Mouse (Mus musculus) forebrain, postnatal 0 days (tissue): ENCODE measurements around the gene Gm428. TPM values are rescaled to one million over a fixed set of nuclear protein-coding genes. Genes with fewer than 3 reads are reported as not detected.
"Not testable (repeated sequence)": the region's sequence is repeated elsewhere in the genome, so short reads cannot be mapped to it uniquely, and the experiment has no call there.

Experiments used
- ATAC-seq: fragments of 200-750 bp; cut with Nextera tagmentation; 2 replicates; pipeline ENCODE4 v1.8.0; 2017; ENCODE audit warnings: mild to moderate bottlenecking, moderate library complexity
- DNase-seq: peaks from one replicate; pipeline ENCODE4 v3.0.0-alpha.2; 2015
- H3K27ac ChIP-seq: fragments of 300-500 bp; sonication (generic); 2 replicates; pipeline ENCODE4 v1.5.1; 2014; ENCODE audit warnings: low read depth, mild to moderate bottlenecking, antibody characterized with exemption, low read length, moderate library complexity, mixed read lengths
- H3K27me3 ChIP-seq: fragments of 300-500 bp; sonication (generic); 2 replicates; pipeline ENCODE4 v1.6.1; 2014; ENCODE audit warnings: mild to moderate bottlenecking, low read length, mixed read lengths; ENCODE audit not compliant: insufficient read depth
- H3K36me3 ChIP-seq: fragments of 300-500 bp; sonication (generic); 2 replicates; pipeline ENCODE4 v1.6.1; 2014; ENCODE audit warnings: mild to moderate bottlenecking, moderate library complexity; ENCODE audit not compliant: insufficient read depth
- H3K4me1 ChIP-seq: fragments of 300-500 bp; sonication (generic); 2 replicates; pipeline ENCODE4 v1.6.1; 2014; ENCODE audit warnings: antibody characterized with exemption; ENCODE audit not compliant: insufficient read depth
- H3K4me2 ChIP-seq: fragments of 300-500 bp; sonication (generic); 2 replicates; pipeline ENCODE4 v1.6.1; 2014; ENCODE audit warnings: low read depth, mild to moderate bottlenecking, moderate library complexity
- H3K4me3 ChIP-seq: fragments of 300-500 bp; sonication (generic); 2 replicates; pipeline ENCODE4 v1.5.1; 2014; ENCODE audit warnings: low read depth, low read length, mixed read lengths
- H3K9ac ChIP-seq: fragments of 300-500 bp; sonication (generic); 2 replicates; pipeline ENCODE4 v1.6.1; 2014; ENCODE audit warnings: mild to moderate bottlenecking
- H3K9me3 ChIP-seq: fragments of 300-500 bp; sonication (generic); 2 replicates; pipeline ENCODE4 v1.6.1; 2016; ENCODE audit warnings: low read length
- CTCF ChIP-seq: sonication (generic); IDR thresholded peaks from 2 replicates; pipeline ENCODE4 v1.5.1; 2016; ENCODE audit warnings: antibody characterized with exemption, control low read depth, low read depth
- WGBS: fragments of 180-500 bp; shearing (Covaris S2); extraction: QIAGEN DNeasy Blood & Tissue Kit; methylation state at CpG from one replicate; pipeline ENCODE4 v1.1.7; 2014; 5-methylcytosine and 5-hydroxymethylcytosine counted together
- polyA plus RNA-seq: library from polyadenylated mRNA; unstranded; fragments of >200 nt; fragmentation: Nextera tagmentation; extraction: Ambion mirVana; gene quantifications from 2 replicates; pipeline ENCODE4 v1.2.1, GENCODE M21; 2015
- total RNA-seq: library from RNA; depleted of rRNA; stranded (reverse); fragments of >200 nt; gene quantifications from 2 replicates; pipeline ENCODE4 v1.2.3, GENCODE M21; 2014; rRNA removed

The Gm428 gene
- not detected in 2 replicates for total RNA-seq
- polyA plus RNA-seq = not detected in 2 replicates

DNA sequence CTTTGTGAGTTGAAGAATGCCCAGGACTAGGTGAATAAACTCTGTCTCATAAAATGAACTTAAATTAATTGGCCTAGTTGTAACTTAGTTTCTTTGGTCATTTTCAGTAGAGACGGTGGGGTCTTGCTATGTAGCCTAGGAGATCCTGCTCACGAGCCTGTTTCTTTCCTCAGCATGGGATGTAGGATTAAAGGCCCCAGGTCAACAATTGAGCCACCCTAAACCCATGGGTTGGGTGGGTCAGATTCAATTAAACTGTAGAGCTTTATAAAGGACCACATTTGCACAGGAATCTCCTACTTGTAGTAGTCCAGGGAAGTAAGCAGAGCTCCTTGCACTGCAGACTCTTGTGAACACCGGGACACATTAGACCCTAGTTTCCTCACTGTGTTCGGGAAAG is at the start of gene Gm428:
Gene Gm428 (plus strand): TSS at position 301 of the 400 bp plus-strand sequence.
- not testable (repeated sequence) for H3K27ac ChIP-seq, ATAC-seq, H3K9me3 ChIP-seq, H3K36me3 ChIP-seq, H3K27me3 ChIP-seq, H3K4me1 ChIP-seq, H3K9ac ChIP-seq, H3K4me2 ChIP-seq, DNase-seq, H3K4me3 ChIP-seq
- no CpG with 5 or more reads among the region's 4 CpGs for WGBS

DNA sequence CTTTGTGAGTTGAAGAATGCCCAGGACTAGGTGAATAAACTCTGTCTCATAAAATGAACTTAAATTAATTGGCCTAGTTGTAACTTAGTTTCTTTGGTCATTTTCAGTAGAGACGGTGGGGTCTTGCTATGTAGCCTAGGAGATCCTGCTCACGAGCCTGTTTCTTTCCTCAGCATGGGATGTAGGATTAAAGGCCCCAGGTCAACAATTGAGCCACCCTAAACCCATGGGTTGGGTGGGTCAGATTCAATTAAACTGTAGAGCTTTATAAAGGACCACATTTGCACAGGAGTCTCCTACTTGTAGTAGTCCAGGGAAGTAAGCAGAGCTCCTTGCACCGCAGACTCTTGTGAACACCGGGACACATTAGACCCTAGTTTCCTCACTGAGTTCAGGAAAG is 45.5 kb upstream of the Gm428 start, which contains the start of gene Gm11236:
Gene Gm11236 (plus strand): TSS at position 301 of the 400 bp plus-strand sequence.
- H3K27me3 ChIP-seq, ATAC-seq, H3K9ac ChIP-seq, H3K4me1 ChIP-seq, H3K4me2 ChIP-seq, H3K27ac ChIP-seq, H3K36me3 ChIP-seq, H3K4me3 ChIP-seq, H3K9me3 ChIP-seq, DNase-seq: not testable (repeated sequence)
- no CpG with 5 or more reads among the region's 4 CpGs for WGBS

DNA sequence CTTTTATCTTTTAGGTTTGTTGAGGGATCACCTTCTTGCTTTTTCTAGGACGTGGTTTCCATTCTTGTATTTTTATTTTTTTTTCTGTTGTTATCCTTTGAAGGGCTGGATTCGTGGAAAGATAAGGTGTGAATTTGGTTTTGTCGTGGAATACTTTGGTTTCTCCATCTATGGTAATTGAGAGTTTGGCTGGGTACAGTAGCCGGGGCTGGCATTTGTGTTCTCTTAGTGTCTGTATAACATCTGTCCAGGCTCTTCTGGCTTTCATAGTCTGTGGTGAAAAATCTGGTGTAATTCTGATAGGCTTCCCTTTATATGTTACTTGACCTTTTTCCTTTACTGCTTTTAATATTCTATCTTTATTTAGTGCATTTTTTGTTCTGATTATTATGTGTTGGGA is 21.5 kb upstream of the Gm428 start:
- H3K4me1 ChIP-seq, H3K9me3 ChIP-seq, ATAC-seq, H3K4me2 ChIP-seq, H3K27me3 ChIP-seq, H3K27ac ChIP-seq, H3K9ac ChIP-seq, DNase-seq, H3K36me3 ChIP-seq, H3K4me3 ChIP-seq: not testable (repeated sequence)
- 98% methylated on average over 4 of the region's 4 CpGs for WGBS

DNA sequence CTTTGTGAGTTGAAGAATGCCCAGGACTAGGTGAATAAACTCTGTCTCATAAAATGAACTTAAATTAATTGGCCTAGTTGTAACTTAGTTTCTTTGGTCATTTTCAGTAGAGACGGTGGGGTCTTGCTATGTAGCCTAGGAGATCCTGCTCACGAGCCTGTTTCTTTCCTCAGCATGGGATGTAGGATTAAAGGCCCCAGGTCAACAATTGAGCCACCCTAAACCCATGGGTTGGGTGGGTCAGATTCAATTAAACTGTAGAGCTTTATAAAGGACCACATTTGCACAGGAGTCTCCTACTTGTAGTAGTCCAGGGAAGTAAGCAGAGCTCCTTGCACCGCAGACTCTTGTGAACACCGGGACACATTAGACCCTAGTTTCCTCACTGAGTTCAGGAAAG is 15.3 kb upstream of the Gm428 start, which contains the start of gene Gm11239:
Gene Gm11239 (plus strand): TSS at position 301 of the 400 bp plus-strand sequence.
- no CpG with 5 or more reads among the region's 4 CpGs for WGBS
- not testable (repeated sequence) for H3K9ac ChIP-seq, H3K4me2 ChIP-seq, ATAC-seq, H3K4me1 ChIP-seq, H3K4me3 ChIP-seq, DNase-seq, H3K9me3 ChIP-seq, H3K27ac ChIP-seq, H3K36me3 ChIP-seq, H3K27me3 ChIP-seq

DNA sequence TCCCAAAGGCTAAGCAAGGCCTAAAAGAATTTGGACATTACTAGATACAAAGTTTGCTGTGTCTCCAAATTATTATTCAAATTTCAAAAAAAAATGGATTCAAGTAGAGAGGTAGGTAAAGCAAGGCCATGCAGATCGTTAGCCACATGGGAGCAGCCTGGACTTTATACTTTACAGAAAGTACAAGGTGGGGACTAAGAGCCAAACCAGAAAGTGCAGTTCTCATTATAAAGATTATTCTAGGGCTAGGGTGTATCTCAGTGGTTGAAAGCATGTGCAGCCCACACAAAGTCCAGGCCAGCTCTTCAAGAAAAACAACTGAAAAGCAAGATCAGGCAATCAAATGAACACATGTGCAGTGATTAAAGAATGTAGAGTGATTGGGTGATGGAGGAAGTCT is 35.4 kb downstream of the Gm428 start:
- Histone ChIP-seq H3K27me3 (no peaks in the 10 kb centered on the region), H3K4me3 (no peak overlapping the region), H3K27ac (no peak overlapping the region), H3K36me3 (no peaks in the 10 kb centered on the region), H3K4me2 (no peak overlapping the region), H3K9ac (no peak overlapping the region), H3K4me1 (no peaks in the 10 kb centered on the region), H3K9me3 (no peaks in the 10 kb centered on the region)
- WGBS = 94% methylated on average over 1 of the region's 1 CpGs
- ATAC-seq = no peak
- TF ChIP-seq CTCF = no peak
- DNase-seq = no peak

DNA sequence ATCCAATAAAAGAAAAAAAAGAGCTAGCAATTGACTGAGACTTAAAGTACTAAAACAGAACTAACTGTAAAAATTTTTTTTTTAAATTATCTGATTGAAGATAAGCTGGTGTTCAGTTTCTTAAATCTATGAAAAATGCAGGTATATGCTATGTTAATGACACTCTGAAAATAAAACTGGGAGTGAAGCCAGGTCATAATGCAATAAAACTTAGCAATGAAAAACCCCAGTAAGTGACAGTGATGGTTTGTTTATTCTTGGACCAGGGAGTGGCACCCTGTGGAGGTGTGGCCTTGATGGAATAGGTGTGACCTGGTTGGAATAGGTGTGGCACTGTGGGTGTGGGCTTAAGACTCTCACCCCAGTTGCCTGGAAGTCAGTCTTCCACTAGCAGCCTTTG is 36.5 kb downstream of the Gm428 start:
- no peak for DNase-seq
- Histone ChIP-seq H3K27ac (no peak overlapping the region), H3K36me3 (no peaks in the 10 kb centered on the region), H3K9me3 (no peaks in the 10 kb centered on the region), H3K9ac (no peak overlapping the region), H3K4me3 (no peak overlapping the region), H3K4me1 (no peaks in the 10 kb centered on the region), H3K27me3 (no peaks in the 10 kb centered on the region), H3K4me2 (no peak overlapping the region)
- TF ChIP-seq CTCF = no peak
- no peak for ATAC-seq

Other genes starting within 250 kb of the Gm428 start
- gene Gm11238, start 75.6 kb upstream of the Gm428 start, total RNA-seq = not detected in 2 replicates
- not detected in 2 replicates for gene Gm11238, start 75.6 kb upstream of the Gm428 start, polyA plus RNA-seq
- gene Gm11237, start 60.5 kb upstream of the Gm428 start, total RNA-seq = not detected in 2 replicates
- gene Gm11237, start 60.5 kb upstream of the Gm428 start, polyA plus RNA-seq = not detected in 2 replicates
- gene Gm11236, start 45.4 kb upstream of the Gm428 start, total RNA-seq = not detected in 2 replicates
- gene Gm11236, start 45.4 kb upstream of the Gm428 start, polyA plus RNA-seq = not detected in 2 replicates
- not detected in 2 replicates for gene Gm11239, start 15.2 kb upstream of the Gm428 start, total RNA-seq
- gene Gm11239, start 15.2 kb upstream of the Gm428 start, polyA plus RNA-seq = not detected in 2 replicates
- 1.1 and 1.2 TPM in 2 replicates for gene Rasef, start 107.5 kb downstream of the Gm428 start, total RNA-seq
- gene Rasef, start 107.5 kb downstream of the Gm428 start, polyA plus RNA-seq = 0.18 and 0.24 TPM in 2 replicates
- not detected in 2 replicates for gene Gm11758, start 192.8 kb downstream of the Gm428 start, total RNA-seq
- gene Gm11758, start 192.8 kb downstream of the Gm428 start, polyA plus RNA-seq = not detected in 2 replicates
- gene Gm11757, start 207.6 kb downstream of the Gm428 start, total RNA-seq = not detected in 2 replicates
- gene Gm11757, start 207.6 kb downstream of the Gm428 start, polyA plus RNA-seq = not detected in 2 replicates
- gene Gm13871, start 222.4 kb downstream of the Gm428 start, total RNA-seq = not detected in 2 replicates
- gene Gm13871, start 222.4 kb downstream of the Gm428 start, polyA plus RNA-seq = not detected in 2 replicates
- gene Gm11756, start 237.2 kb downstream of the Gm428 start, total RNA-seq = not detected in 2 replicates
- gene Gm11756, start 237.2 kb downstream of the Gm428 start, polyA plus RNA-seq = not detected in 2 replicates